Mouse (Mus musculus): ENCODE results near the gene 4930415O20Rik. TPM values are rescaled to one million over a fixed set of nuclear protein-coding genes. Genes with fewer than 3 reads are reported as not detected.

The 4930415O20Rik gene
- polyA plus RNA-seq, 1 experiment: 104 TPM

DNA sequence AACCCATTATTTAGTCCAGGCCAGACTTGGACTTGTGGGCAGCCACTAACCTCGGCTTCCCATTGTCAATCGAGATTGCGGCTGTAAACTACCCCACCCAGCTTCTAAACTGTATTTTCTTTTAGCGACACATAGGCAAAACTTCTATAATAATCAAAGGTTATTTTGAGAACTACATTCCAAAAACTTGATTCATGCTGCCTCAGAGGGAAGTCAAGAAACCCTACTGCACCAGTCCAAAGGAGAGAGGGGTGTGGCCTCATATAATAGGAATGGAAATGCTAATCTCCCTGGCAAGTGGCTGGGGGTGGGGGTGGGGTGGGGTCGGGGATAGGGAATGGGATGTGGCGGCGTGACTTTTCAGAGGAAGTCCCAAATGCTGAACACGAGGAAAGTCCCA, 55.3 kb downstream of the 4930415O20Rik start:
- H3K27ac ChIP-seq (ENCODE audit: control insufficient read depth, insufficient read depth, low read depth, low read length): no peak overlapping the region
- no peak for TF ChIP-seq CTCF (IDR thresholded peaks at IDR 0.05; ENCODE audit: control insufficient read depth, insufficient read depth, insufficient replicate concordance, low read depth, low read length)
- TF ChIP-seq POLR2A (IDR thresholded peaks at IDR 0.05; ENCODE audit: control insufficient read depth, low read depth, low read length): no peak
- H3K4me1 ChIP-seq (ENCODE audit: control insufficient read depth, insufficient read depth, low read length): peaks cover 17% of the 10 kb centered on the region
- no peak overlapping the region for H3K4me3 ChIP-seq (ENCODE audit: control insufficient read depth, low read depth, low read length)
- no peaks in the 10 kb centered on the region for H3K36me3 ChIP-seq (ENCODE audit: control insufficient read depth, insufficient read depth, low read length)
- H3K27me3 ChIP-seq (ENCODE audit: control insufficient read depth, insufficient read depth, low read length): no peaks in the 10 kb centered on the region

DNA sequence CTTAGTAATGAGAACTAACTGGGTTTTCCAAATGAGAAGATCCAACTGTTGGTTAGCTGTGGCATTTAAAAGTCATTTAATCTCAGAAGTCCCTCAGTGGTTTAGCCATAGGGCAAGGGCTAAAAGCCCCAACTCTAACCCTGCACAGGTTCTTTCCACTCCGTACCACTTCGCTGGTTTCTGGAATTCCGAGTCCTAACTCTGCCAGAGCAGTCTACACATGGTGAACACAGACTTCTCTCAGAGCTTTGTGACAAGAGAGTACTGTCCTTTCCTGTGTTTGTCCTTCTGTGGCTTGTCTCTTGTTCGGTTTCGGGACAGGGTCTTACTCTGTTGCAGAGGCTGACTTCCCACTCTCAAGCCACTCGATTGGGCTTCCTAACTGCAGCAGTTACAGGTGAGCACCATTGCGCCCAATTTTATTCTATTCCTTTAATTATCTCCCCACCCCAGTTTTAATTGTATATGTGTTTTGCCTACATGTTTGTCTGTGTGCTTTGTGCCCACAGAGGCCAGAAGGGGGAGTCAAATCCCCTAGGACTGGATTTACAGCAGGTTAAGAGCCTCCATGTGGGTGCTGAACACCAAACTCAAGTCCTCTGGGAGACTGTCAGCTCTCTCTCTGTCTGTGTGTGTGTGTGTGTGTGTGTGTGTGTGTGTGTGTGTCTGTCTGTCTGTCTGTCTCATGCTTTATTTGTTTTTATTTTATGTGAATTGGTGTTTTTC, 55.8 kb downstream of the 4930415O20Rik start:
- H3K4me3 ChIP-seq (ENCODE audit: control insufficient read depth, low read depth, low read length): no peak overlapping the region
- H3K27ac ChIP-seq (ENCODE audit: control insufficient read depth, insufficient read depth, low read depth, low read length): no peak overlapping the region
- no peak for TF ChIP-seq CTCF (IDR thresholded peaks at IDR 0.05; ENCODE audit: control insufficient read depth, insufficient read depth, insufficient replicate concordance, low read depth, low read length)
- no peak for TF ChIP-seq POLR2A (IDR thresholded peaks at IDR 0.05; ENCODE audit: control insufficient read depth, low read depth, low read length)
- H3K4me1 ChIP-seq (ENCODE audit: control insufficient read depth, insufficient read depth, low read length): peaks cover 21% of the 10 kb centered on the region
- H3K27me3 ChIP-seq (ENCODE audit: control insufficient read depth, insufficient read depth, low read length): 0 out of 2 replicates have a peak, but pooled peaks cover 2% of the 10 kb centered on the region
- no peaks in the 10 kb centered on the region for H3K36me3 ChIP-seq (ENCODE audit: control insufficient read depth, insufficient read depth, low read length)

GRCm38 (mm10) chr15:98628589-98629254, 57.9 kb downstream of the 4930415O20Rik start:
- Histone ChIP-seq H3K27me3 (ENCODE audit: control insufficient read depth, insufficient read depth, low read length) (peaks cover 5% of the 10 kb centered on the region; the same call in 1 of the 2 replicates), H3K36me3 (ENCODE audit: control insufficient read depth, insufficient read depth, low read length) (no peaks in the 10 kb centered on the region), H3K4me3 (ENCODE audit: control insufficient read depth, low read depth, low read length) (peak overlapping the region; percentile 37), H3K4me1 (ENCODE audit: control insufficient read depth, insufficient read depth, low read length) (peaks cover 29% of the 10 kb centered on the region), H3K27ac (ENCODE audit: control insufficient read depth, insufficient read depth, low read depth, low read length) (no peak overlapping the region)
- TF ChIP-seq POLR2A (IDR thresholded peaks at IDR 0.05; ENCODE audit: control insufficient read depth, low read depth, low read length) (no peak), CTCF (IDR thresholded peaks at IDR 0.05; ENCODE audit: control insufficient read depth, insufficient read depth, insufficient replicate concordance, low read depth, low read length) (no peak)

GRCm38 (mm10) chr15:98629464-98629863, 58.7 kb downstream of the 4930415O20Rik start:
- no peak for TF ChIP-seq POLR2A (IDR thresholded peaks at IDR 0.05; ENCODE audit: control insufficient read depth, low read depth, low read length)
- TF ChIP-seq CTCF (IDR thresholded peaks at IDR 0.05; ENCODE audit: control insufficient read depth, insufficient read depth, insufficient replicate concordance, low read depth, low read length): no peak
- peaks cover 34% of the 10 kb centered on the region for H3K4me1 ChIP-seq (ENCODE audit: control insufficient read depth, insufficient read depth, low read length)
- peaks cover 9% of the 10 kb centered on the region for H3K27me3 ChIP-seq (ENCODE audit: control insufficient read depth, insufficient read depth, low read length)
- H3K4me3 ChIP-seq (ENCODE audit: control insufficient read depth, low read depth, low read length): no peak overlapping the region
- no peak overlapping the region for H3K27ac ChIP-seq (ENCODE audit: control insufficient read depth, insufficient read depth, low read depth, low read length)
- H3K36me3 ChIP-seq (ENCODE audit: control insufficient read depth, insufficient read depth, low read length): no peaks in the 10 kb centered on the region

GRCm38 (mm10) chr15:98630540-98630939, 59.7 kb downstream of the 4930415O20Rik start, which contains the start of gene Cacnb3:
TSS of gene Cacnb3 (plus strand) at chr15:98630840.
- Histone ChIP-seq H3K27me3 (ENCODE audit: control insufficient read depth, insufficient read depth, low read length) (peaks cover 10% of the 10 kb centered on the region), H3K4me3 (ENCODE audit: control insufficient read depth, low read depth, low read length) (peak within 1 kb of the TSS; percentile 55), H3K27ac (ENCODE audit: control insufficient read depth, insufficient read depth, low read depth, low read length) (no peak within 1 kb of the TSS), H3K36me3 (ENCODE audit: control insufficient read depth, insufficient read depth, low read length) (no peaks in the 10 kb centered on the region), H3K4me1 (ENCODE audit: control insufficient read depth, insufficient read depth, low read length) (peaks cover 36% of the 10 kb centered on the region)
- TF ChIP-seq POLR2A (IDR thresholded peaks at IDR 0.05; ENCODE audit: control insufficient read depth, low read depth, low read length) (no peak), CTCF (IDR thresholded peaks at IDR 0.05; ENCODE audit: control insufficient read depth, insufficient read depth, insufficient replicate concordance, low read depth, low read length) (no peak)

GRCm38 (mm10) chr15:98631493-98631892, 60.7 kb downstream of the 4930415O20Rik start:
- H3K4me3 ChIP-seq (ENCODE audit: control insufficient read depth, low read depth, low read length): peak overlapping the region; percentile 55
- peaks cover 10% of the 10 kb centered on the region for H3K27me3 ChIP-seq (ENCODE audit: control insufficient read depth, insufficient read depth, low read length)
- TF ChIP-seq CTCF (IDR thresholded peaks at IDR 0.05; ENCODE audit: control insufficient read depth, insufficient read depth, insufficient replicate concordance, low read depth, low read length) (peak; percentile 90), POLR2A (IDR thresholded peaks at IDR 0.05; ENCODE audit: control insufficient read depth, low read depth, low read length) (no peak)
- H3K27ac ChIP-seq (ENCODE audit: control insufficient read depth, insufficient read depth, low read depth, low read length): no peak overlapping the region
- H3K36me3 ChIP-seq (ENCODE audit: control insufficient read depth, insufficient read depth, low read length): no peaks in the 10 kb centered on the region
- peaks cover 38% of the 10 kb centered on the region for H3K4me1 ChIP-seq (ENCODE audit: control insufficient read depth, insufficient read depth, low read length)

DNA sequence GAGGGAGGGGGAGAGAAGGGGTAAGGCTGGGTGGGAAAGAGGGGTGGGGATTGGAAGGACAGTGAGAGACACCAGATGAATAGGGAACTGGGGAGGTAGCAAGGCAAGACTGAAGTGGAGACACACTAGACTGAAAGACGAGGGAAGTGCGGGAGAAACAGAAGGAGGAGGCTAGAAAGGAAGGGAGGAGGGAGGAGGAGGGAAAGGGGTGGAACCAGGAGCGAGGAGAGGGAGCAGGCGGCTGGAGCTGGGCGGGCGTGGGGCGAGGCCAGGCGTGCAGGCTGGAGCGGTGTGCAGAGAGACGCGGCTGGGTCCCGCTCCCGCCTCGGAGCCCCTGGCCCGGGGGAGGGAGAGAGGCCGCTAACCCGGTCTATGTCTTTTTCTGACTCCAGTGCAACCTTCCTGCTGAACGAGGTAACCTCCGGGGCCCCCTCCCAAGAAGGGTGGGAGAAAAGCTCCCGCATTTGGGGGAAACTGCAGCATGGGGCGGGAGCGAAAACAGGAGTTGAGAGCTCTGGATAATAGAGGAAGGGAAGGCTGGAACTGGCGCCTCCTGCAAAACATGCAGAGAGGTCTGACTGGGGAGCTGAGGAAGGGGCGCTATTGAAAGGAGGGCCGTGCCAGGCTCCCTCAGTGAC, 61.4 kb downstream of the 4930415O20Rik start:
- H3K36me3 ChIP-seq (ENCODE audit: control insufficient read depth, insufficient read depth, low read length): no peaks in the 10 kb centered on the region
- H3K4me3 ChIP-seq (ENCODE audit: control insufficient read depth, low read depth, low read length): peak overlapping the region; percentile 55; the same call in 1 of the 2 replicates
- TF ChIP-seq POLR2A (IDR thresholded peaks at IDR 0.05; ENCODE audit: control insufficient read depth, low read depth, low read length) (no peak), CTCF (IDR thresholded peaks at IDR 0.05; ENCODE audit: control insufficient read depth, insufficient read depth, insufficient replicate concordance, low read depth, low read length) (no peak)
- no peak overlapping the region for H3K27ac ChIP-seq (ENCODE audit: control insufficient read depth, insufficient read depth, low read depth, low read length)
- peaks cover 38% of the 10 kb centered on the region for H3K4me1 ChIP-seq (ENCODE audit: control insufficient read depth, insufficient read depth, low read length)
- H3K27me3 ChIP-seq (ENCODE audit: control insufficient read depth, insufficient read depth, low read length): peaks cover 10% of the 10 kb centered on the region
